ENCODE assay signal across 8 mouse cellular contexts in the genomic region with DNA sequence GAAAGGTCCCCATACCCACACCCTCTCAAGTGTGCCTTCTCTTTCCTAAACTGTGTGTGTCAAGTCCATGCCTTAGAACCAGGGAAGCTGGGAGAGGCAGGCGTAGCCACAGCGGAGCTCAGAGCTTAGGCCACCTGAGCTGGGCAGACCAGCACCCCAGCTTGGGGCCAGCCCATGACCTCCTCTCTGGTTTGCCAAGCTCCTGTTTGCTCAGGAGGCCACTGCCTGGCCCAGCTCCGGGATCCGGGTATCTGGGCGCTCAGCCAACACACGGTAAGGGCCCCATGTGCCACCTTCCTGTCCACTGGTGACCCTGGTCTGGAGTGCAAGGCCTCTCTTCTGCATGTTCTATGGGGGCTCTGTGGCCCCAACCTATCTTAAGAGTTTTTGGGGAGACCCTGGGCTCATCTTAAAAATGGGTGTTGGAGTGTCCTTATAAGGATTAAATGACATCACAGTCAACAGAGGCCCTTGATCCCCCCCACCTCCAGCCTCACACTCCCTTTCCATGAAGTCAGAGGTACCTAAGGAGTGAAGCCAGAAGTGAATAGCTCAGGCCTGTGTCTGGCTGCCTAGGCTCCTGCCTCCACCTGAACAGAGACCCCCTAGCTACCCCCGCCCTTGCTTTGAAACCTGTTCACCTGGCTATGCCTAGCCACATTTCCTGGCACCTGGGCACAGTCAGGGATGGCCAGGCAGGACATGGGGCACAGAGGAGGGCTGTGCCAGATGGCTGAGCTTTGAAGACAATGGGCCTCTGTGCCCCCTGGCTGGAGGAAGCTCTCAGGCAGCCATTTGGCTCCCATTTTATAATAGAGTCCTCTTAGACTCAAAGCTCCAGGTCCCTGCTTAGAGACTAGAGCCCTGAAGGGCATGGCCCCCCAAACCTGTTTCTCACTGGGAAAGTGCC. TPM values are rescaled to one million over a fixed set of nuclear protein-coding genes. Genes with fewer than 3 reads are reported as not detected.
DNase-seq lines count a peak whose midpoint lies in the region; ATAC-seq lines count a peak whose summit lies in the region.

No protein-coding gene starts in this region.

- 56% methylated on average over 7 of the region's 7 CpGs for WGBS in intestine, embryonic 16.5 days
- 66% methylated on average over 7 of the region's 7 CpGs for WGBS in liver, embryonic 16.5 days (ENCODE audit: insufficient replicate concordance)

- DNase-seq in frontal cortex, adult 2 months (ENCODE audit: extremely low spot score in 1 of 2, low spot score in 1 of 2) = no peak
- DNase-seq in adrenal gland, postnatal 36 days = peak; percentile 44 to 62
- DNase-seq in embryo, embryonic 9.5 days (ENCODE audit: extremely low spot score) = no peak
- DNase-seq in gastrocnemius, postnatal 25 days = no peak
- no peak for DNase-seq in right cerebral cortex, postnatal 25 days

- ATAC-seq in frontal cortex, adult (ENCODE audit: low TSS enrichment) = 0 out of 2 replicates have a peak, but pooled peaks have one; percentile 20
- peak; percentile 70 for ATAC-seq in intestine, embryonic 16.5 days
- ATAC-seq in liver, embryonic 16.5 days (ENCODE audit: low read depth) = peak; percentile 71

- no peak overlapping the region for H3K4me2 ChIP-seq in intestine, embryonic 16.5 days (ENCODE audit: low read depth, low read length)
- H3K4me2 ChIP-seq in liver, embryonic 16.5 days (ENCODE audit: low read depth, low read length) = no peak overlapping the region

- H3K27ac ChIP-seq in intestine, embryonic 16.5 days (ENCODE audit: low read length) = peak overlapping the region; percentile 73
- H3K27ac ChIP-seq in liver, embryonic 16.5 days (ENCODE audit: low read length) = no peak overlapping the region

- H3K36me3 ChIP-seq in intestine, embryonic 16.5 days (ENCODE audit: control insufficient read depth, insufficient read depth, low read length) = no peaks in the 10 kb centered on the region
- H3K36me3 ChIP-seq in liver, embryonic 16.5 days (ENCODE audit: control insufficient read depth, insufficient read depth) = no peaks in the 10 kb centered on the region

- peak overlapping the region; percentile 45; the same call in 1 of the 2 replicates for H3K9ac ChIP-seq in intestine, embryonic 16.5 days (ENCODE audit: low read depth, low read length)
- H3K9ac ChIP-seq in liver, embryonic 16.5 days (ENCODE audit: low read depth, low read length) = no peak overlapping the region

- H3K4me3 ChIP-seq in intestine, embryonic 16.5 days (ENCODE audit: low read length) = no peak overlapping the region
- no peak overlapping the region for H3K4me3 ChIP-seq in liver, embryonic 16.5 days (ENCODE audit: low read depth, low read length)

- no peaks in the 10 kb centered on the region for H3K9me3 ChIP-seq in intestine, embryonic 16.5 days (ENCODE audit: control insufficient read depth, low read length)
- H3K9me3 ChIP-seq in liver, embryonic 16.5 days (replicated peaks; ENCODE audit: control insufficient read depth, low read length) = no peaks in the 10 kb centered on the region

- peaks cover 48% of the 10 kb centered on the region for H3K4me1 ChIP-seq in intestine, embryonic 16.5 days (ENCODE audit: control insufficient read depth, insufficient read depth, low read length)
- peaks cover 2% of the 10 kb centered on the region for H3K4me1 ChIP-seq in liver, embryonic 16.5 days (ENCODE audit: control insufficient read depth, low read depth, low read length)

- H3K27me3 ChIP-seq in intestine, embryonic 16.5 days (replicated peaks; ENCODE audit: control insufficient read depth, insufficient read depth, low read length) = no peaks in the 10 kb centered on the region
- no peaks in the 10 kb centered on the region for H3K27me3 ChIP-seq in liver, embryonic 16.5 days (ENCODE audit: control insufficient read depth, insufficient read depth, low read depth, low read length)

RNA-seq across cellular contexts. Expression of gene Rap1gap, which starts 33.8 kb away (rescaled TPM):
- 265 and 280 TPM in 2 replicates for polyA plus RNA-seq in frontal cortex, adult 2 months (2012; rRNA removed)
- total RNA-seq in adrenal gland, postnatal 36 days (2021) = 100 to 1,000 TPM; 102 to 123 TPM
- 26.9 and 30.9 TPM in 2 replicates for polyA plus RNA-seq in intestine, embryonic 16.5 days (2015; fragmentation: Nextera tagmentation; extraction: Ambion mirVana)
- polyA plus RNA-seq in liver, embryonic 16.5 days (2015; fragmentation: Nextera tagmentation; extraction: Ambion mirVana) = 3.0 and 4.4 TPM in 2 replicates
- 1 to 10 TPM; 8.0 to 9.4 TPM for total RNA-seq in gastrocnemius, postnatal 25 days (2021)

Comparison
In these comparisons a context has a peak if more than half of its experiments do, and no peak if none do; other contexts are left out.
1. ATAC-seq: peak in every context shown above with its lines; median percentile 71 in liver, embryonic 16.5 days; 70 in intestine, embryonic 16.5 days; 20 in frontal cortex, adult.
2. DNase-seq: peak in adrenal gland, postnatal 36 days (2 of 2); none in frontal cortex, adult 2 months (0 of 2), embryo, embryonic 9.5 days (single experiment), gastrocnemius, postnatal 25 days (single experiment) and right cerebral cortex, postnatal 25 days (single experiment).